Mouse (Mus musculus) spleen, adult 18-20 months (tissue): ENCODE results near the gene Cox7a1.
"Not testable (repeated sequence)": the region's sequence is repeated elsewhere in the genome, so short reads cannot be mapped to it uniquely, and the experiment has no call there.

Experiments
- DNase-seq, 2 experiments: peaks; one replicate each; pipeline ENCODE4 v3.0.0; 2022; ENCODE audit warnings: mixed read lengths in 2 of 2

The Cox7a1 gene

DNA sequence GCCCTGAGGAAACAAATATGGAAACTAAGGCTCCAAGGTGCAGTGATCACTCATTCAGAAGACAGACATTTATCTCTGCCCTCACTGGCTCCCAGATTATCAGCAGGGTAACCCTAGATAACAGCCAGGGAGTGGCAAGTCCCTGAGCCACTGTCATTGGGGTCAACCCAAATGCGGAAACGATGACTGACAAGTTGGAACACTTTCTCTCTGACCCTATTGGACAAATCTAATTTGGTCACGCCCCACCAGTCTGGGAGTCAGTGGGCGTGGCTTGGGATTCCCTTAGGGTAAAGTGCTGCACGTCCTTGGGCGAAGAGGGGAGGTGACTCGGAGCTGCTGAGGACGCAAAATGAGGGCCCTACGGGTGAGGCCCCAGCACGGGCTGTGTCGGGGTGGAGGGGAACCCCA lies at the start of gene Cox7a1:
Gene Cox7a1, plus strand, starts transcription at position 266 of the 411 bp plus-strand sequence.
- DNase-seq: peak; percentile 78 to 81

DNA sequence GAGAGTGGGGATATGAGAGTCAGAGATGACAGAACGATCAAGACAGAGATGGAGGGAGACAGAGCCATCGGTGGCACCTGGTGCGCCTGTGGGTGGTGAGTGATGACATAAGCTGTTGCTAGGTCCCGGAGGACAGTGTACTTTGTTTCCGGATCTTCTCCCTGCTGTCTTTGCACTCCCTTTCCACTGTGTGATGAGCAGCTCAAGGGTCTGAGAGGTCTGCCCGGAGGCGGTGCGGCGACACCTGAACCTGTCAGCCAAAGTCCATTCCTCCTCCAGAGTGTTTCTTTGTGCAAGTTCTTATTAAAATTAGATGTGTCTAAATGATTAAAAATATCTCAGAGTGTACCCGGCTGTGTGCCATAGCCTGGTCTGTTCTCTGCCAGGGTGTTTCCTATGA lies 47.1 kb upstream of the Cox7a1 start:
- no peak for DNase-seq

DNA sequence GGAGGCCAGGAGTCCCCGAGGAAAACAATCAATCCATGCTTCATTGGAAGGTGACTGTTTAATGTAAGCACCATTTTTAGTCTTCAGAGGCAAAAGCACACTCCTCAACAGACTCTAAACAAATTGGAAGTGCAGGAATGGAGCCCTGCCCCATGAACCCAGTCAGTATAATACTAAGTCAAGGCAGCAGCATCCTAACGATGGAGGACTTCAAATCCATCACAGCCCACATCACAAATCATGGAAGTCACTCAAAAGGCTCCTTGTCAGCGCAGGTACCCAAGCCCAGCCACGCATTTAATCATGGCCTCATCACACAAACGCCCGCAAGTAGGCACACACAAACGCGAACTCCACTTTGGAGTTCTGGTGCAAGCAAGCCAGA lies 40.8 kb upstream of the Cox7a1 start:
- DNase-seq: no peak

DNA sequence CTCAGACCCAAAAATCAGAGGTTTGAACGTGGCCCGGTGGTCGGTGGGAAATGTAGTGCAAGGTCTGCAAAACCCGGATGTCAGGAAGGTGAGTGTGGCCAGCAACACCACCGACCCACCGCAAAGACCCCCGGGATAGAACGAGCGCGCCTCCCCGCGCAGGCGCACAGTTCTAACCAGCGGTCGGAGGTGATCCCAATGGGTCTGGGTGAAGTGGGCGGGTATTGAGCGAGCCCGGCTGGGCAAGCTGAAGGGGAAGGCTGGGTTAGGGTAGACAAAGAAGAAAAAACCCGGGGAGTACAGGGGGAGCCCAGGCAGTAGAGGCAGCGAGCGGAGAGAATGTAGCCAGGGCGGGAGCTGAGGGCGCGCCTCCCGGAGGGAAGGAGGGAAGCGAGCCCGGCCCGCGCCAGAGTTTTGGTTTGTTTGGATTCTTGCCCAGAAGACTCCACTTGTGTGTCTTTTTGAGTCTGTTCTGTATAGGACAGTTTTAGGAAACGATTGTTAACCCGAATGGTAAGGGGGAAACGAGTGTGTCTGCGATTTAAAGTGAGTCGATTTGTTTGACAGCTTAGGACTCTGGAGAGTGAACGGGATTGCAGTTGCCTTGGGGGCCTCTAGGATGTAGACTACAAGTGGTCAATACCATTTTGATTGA lies 40.3 kb upstream of the Cox7a1 start:
- peak; percentile 9 for DNase-seq

DNA sequence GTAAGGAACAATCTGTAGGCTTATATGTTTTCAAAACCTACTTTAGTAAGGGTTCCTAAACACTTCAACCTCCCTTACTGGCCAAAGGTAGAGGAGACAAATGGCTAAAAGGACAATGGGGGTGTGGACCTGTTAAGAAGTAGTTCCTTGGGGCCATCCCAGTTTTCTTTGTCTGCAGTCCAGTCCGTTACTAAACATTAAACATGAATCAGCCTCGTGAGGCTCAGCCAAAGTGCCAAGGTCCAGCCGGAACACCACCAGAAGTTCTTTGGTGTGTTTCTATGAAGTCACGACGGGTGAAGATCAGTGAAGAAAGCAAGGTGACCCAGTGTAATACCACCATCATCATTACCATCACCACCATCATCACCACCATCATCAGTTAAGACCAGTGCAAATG lies 36.9 kb upstream of the Cox7a1 start:
- no peak for DNase-seq

DNA sequence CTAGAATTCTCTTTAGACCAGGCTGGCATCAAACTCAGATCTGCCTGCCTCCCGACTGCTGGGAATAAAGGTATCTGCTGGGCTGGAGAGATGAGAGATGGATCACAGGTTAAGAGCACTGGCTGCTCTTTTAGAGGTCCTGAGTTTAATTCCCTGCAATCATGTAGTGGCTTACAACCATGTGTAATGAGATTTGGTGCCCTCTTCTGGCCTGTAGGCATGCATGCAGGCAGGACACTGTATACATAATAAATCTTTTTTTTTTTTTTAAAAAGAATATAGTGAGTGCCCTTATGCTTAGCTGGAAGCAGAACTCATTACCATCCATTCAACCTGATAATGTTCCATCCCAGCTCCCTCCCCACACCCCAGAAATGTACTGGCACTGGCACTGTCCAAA lies 29.9 kb upstream of the Cox7a1 start:
- no peak for DNase-seq

DNA sequence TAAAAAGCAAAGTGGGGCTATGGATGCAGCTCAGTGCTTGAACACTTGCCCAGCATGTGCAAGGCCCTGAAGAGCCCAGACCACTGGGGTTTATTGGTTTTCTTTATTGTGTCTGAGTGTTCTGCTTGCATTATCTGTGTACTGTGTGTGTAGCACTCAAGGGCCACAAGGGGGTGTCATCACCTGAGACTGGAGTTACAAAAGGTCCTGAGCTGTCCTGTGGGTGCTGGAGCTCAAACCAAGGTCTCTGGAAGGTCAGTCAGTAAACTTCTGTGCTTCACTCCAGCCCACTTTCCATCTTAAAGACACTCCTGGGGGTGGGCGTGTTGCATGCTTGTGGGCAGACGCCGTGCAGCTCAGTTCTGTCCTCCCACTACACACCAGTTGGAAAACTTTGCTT lies 28.4 kb upstream of the Cox7a1 start:
- DNase-seq: no peak

DNA sequence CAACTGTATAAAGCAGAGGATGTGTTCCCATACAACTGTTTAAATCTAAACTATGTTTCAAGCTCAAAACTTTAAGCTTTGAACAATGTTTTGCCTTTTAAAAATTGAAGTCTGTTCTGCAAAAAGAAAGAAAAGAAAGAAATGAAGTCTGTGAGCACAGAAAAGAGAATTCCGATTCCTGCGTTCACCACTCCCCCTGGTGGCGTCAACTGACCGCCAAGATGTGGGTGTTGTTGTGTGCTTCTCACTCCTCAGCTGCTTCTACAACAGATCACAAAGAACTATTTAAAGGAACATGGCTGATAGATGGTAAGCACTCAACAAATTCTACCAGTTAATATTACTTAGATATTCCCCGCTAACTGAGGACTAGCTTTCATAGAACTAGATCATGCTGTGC lies 20.8 kb upstream of the Cox7a1 start:
- DNase-seq: no peak

DNA sequence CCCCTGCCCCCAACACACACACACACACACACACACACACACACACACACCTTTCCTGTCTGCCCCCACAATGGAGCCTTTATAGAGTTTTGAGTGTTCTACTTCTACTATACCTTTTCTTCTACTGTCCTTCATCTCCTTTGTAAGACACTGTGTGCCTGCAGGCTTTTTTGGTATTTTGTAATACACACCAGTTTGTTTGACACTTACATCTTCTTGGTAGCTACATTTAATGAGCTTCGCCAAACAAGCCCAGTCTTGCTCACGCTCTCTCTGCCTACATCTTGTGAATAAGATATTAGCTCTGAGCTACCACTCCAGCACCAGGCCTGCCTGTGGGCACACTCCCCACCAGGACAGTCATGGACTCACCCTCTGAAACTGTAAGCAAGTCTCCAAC lies 19.2 kb upstream of the Cox7a1 start:
- DNase-seq: no peak

DNA sequence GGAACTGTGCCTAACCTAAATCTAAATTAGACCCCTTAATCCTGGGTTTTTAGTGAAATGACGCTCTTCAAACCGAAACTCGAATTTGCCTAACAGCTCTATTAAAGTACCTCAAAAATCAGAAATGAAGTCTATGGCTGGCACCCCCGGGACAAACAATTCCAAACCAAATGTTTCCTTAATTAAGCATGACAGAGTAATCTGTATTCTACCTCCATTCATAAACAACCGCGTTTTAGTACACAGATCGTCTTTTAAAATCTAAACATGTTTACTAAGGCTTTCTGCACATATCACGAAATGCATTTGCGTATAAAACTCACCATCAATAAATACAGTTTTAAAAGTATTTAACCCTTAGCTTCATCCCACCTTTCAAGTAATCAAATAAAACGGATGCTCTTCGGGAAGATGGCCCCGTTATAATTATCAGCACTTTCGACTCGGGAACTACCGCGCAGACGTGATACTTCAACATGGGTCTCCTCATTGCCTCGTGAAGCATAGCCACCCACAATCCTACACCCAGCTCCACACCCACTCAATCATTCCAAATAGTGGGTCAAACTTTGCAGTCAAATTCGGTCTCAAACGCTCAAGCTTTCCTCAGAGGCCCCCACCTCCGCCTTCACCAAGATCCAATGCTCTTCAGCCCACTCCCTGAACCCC lies 14.9 kb upstream of the Cox7a1 start:
- no peak for DNase-seq

DNA sequence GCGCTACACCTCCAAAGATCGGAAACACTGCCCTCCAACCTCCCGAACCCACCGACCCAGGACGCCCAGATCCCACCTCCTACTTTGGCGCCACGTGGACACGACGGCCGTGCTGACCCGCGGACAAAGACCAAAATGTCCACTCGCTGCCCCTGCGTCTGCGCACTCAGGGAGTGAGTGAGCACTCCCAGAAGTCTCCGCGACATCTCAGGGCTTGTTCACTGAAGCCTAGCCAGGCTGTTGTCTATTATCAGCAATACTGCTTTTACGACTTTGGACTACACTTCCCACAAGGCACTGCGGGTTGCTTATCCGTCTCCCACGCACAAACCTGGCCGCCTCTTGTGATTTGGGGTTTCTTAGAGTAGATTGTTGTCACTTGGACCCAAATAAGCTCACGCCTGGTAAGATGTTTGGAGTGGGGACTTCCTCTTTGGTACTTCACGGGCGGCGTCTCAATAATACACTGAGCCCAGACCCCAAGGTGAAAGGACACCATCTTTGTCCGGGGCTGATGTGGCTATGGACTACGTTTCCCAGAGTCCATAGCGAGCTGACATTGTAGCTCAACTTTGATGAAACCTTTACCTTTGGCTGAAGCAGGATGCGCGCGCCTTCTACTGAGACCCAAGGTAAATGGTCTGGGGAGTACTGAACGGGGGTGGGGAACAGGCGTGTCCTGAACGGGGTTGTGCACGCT lies 14.2 kb upstream of the Cox7a1 start, which contains the start of gene Zfp146:
Gene Zfp146, minus strand, starts transcription at position 168 of the 700 bp plus-strand sequence.
- DNase-seq: peak; percentile 76 to 86

DNA sequence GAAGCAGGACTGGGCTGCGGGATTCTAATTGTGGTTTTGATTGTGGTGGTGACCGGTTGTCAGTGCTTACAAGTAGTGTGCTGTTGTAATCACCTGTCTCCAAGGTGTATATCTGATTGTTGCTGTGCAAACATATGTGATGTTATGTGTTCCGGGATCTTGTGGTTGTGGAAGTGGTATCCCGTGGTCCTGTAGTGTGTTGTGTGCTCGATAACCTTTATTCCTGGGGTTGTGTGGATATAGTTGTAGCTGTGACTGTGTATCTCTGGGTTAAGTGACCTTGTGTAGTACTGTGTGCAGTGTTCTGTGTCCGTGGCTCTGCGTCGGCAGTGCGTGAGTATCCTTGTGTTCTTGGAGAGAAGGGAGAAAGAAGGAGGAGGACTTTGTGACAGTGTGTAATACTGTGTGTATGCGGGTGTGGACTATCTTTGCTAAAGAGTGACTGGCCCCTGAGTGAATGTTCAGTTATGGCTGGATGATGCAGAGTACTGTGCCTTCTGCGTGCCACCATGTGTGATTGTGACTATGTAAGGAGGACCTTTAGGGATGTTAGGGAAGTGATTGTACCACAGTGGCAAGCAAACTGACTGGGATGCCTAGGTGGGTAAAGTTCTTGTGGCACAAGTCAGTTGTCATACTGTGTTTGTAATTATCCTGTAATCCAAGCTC lies 13.5 kb upstream of the Cox7a1 start:
- no peak for DNase-seq

DNA sequence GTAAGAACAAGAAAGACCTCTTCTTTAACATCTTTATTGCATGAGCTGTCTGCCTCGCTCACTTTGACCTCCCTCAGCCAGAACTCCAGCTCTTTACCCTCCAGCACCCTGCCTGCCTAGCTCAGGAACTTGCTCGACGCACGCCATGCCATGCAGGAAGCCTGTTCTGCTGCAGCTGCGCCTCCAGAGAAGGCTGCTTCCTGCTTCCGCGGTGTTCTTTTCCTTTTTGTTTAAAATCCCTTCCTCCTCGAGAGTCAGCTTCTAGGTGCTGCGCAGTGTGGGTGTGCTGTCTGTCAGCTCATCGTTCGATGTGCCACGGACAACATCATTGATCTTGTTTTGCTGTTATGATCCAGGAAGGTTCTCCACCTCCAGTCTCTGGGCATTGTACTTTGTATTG lies 7.5 kb upstream of the Cox7a1 start:
- DNase-seq: no peak

DNA sequence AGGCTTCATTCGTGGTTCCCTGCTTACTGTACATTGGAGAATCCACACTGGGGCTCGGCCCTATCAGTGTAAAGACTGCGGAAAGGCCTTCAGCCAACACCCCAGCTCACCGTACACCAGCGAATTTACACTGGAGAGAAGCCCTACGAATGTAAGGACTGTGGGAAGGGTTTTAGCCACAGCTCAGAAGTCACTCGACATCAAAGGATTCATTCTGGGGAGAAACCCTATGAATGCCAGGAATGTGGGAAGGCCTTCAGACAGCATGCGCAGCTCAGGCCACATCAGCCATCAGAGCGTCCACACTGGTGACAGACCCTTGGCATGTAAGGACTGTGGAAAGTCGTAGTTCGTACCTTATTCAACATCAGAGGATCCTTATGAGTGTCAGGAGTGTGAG lies 5.7 kb upstream of the Cox7a1 start:
- DNase-seq: no peak

DNA sequence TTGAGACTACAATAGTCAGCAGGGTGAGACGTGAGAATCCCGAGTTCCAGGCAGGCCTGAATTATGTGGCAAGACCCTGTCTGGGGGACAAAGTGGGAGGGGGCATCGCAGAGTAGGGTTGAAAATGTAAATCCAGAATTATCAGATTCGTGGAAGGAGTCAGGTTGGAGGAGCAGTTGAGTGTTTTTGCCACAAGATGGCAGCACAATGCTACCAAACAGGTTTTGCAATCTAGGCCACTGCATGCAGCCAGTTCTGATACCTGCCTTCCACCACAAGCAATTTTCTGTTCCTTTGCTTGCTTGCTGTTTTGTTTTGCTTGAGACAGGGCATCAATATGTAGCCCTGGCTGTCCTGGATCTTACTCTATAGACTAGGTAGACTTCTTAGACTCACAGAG lies 2.6 kb upstream of the Cox7a1 start:
- peak; percentile 42 to 69 for DNase-seq

DNA sequence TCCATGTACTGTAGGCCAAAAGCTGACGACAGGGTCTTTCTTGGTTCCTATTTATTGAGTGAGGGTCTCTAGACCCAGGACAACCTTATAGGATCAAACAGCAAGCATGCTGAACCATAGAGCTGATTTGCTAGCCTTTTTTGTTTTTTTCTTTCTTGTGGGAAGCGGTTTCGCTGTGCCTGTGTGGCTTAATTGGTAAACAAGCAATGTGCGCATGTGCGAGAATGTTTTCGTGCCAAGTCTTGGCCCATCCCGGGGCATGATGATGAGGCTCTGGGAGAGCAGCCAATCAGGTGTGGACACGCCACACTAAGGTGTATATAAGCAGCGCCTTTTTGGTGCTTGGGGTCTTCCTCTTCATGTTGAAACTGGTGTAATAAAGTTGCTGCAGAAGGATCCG lies 2.0 kb upstream of the Cox7a1 start:
- DNase-seq: not testable (repeated sequence)

DNA sequence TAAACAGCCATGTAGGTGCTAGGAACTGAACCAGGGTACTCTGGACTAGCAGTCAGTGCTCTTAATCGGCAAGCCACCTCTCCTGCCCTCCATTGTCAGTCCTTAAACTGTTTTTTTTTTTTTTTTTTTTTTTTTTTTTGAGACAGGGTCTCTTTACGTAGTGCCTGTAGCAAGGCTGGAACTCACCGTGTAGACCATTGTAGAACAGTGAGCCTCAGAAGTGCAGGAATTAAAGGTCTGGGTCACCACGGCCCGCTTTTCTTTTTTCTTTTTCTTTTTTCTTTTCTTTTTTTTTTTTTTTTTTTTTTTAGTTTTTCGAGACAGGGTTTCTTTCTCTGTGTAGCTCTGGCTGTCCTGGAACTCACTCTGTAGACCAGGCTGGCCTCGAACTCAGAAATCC lies 755 bp upstream of the Cox7a1 start:
- not testable (repeated sequence) for DNase-seq

DNA sequence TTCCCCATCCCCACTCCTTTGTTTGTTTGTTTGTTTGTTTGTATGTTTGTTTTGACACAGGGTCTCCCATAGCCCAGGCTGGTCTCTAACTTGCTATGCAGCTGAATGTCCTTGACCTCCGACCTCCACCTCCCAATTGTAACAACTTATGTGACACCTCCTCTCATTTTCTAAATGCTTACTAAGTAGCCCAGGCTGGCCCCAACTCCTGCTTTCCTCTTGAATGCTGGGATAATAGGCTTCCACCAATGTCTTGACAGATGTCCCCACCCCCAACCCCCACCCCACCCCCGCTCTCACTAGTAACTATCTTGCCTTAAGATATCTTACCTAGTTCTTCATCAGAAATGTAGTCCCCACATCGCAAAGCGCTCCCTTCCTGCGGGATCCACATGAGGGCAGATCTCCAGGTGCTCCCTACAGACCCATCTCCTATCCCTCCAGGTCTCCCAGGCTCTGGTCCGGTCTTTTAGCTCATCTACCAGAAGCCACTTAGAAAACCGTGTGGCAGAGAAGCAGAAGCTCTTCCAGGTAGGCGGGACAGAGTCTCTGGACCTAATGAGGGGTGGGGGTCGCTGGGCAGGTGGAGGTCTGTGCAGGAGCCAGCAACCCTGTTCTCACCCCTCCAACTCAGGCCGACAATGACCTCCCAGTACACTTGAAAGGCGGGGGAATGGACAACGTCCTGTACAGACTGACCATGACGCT lies 851 bp downstream of the Cox7a1 start:
- no peak for DNase-seq

DNA sequence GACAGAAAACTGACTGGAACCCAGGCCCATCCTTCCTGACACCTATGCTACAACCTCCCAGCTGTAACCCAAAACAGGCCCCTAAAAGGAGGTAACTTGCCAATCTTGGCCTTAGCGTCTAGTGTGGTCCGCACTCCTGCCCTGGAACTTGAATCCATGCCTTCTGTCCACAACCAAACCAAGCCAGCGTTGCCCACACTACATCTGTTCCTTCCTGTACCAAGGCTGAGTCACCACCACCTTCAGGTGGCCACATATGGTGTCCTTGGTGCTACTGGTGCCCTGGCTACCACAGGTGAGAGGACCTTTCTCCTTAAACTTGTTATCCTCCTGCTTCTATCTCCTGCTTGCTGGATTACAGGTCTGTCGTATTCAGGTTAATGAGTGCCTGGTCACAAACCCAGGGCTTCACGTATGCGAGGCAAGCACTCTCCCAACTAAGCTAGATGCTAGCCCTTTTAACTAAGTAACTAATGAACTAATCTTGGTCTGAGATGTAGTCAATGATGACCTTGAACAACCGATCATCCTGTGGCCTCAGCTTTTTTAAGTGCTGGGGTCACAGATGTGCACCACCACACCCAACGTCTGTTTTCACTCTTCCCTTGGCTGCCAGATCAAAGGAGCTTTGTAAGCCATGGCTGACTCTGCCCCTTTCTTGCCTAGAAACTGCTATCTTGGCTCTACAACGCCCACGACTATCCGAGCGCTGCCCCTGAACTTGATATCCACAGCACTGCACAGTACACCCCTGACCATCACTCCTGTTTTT lies 4.6 kb downstream of the Cox7a1 start:
- no peak for DNase-seq

DNA sequence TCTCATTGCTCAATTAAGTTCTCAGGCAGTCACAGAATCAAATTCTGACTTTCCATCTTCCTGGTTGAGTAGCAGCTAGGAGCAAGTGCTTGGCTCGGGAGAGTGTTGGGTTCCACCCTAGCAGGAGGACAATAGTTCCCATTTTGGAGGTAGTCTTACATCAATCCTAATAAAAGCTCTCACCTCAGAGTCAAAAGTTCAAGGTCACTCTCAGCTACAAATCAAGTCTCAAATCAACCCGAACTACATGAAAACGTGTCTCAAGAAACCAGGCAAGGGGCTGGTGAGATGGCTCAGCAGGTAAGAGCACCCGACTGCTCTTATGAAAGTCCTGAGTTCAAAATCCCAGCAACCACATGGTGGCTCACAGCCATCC lies 5.2 kb downstream of the Cox7a1 start:
- no peak for DNase-seq

DNA sequence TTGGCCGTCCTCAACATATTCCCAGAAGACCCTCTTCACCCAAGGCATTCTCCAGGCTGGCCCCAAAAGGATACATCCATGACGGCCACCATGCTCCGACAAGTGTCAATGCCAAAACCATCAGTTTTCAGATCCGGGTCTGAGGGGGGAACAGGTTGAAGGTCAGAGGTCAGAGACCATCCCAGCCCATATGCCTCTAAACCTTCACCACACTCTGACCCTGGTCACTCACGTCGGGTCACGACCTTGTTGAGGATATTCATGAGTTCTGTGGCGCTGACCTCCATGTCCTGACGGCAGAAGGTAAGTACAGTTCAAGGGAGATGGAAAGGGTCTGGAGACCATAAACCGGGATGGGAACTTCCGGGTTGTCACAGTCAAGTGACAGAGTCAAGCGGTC lies 8.1 kb downstream of the Cox7a1 start:
- DNase-seq: no peak

DNA sequence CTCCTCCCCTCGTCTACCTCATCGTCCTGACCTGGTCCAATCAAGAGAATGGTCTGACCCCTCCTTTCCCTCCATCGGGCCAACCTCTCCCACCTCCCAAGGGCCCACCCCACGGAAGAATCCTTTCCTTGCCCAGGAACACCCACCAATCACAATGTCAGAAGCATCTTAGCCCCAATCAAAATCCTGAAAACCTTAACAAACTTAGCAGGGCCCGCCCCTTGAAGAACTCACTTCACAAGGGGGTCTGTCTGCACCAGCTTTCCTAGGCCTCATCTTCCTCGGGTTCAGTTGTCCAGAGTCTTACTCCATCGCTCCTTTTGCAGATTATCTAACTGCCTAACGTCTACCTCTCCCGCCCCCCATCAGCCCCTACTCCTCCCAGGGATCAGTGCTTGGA lies 9.1 kb downstream of the Cox7a1 start:
- no peak for DNase-seq
